ENCODE assay signal across 27 mouse cellular contexts in genomic region chr15:68656722-68657121, GRCm38 (mm10).
DNase-seq lines count a peak whose midpoint lies in the region; ATAC-seq and TF ChIP-seq lines count a peak whose summit lies in the region.
"Had no signal": no experiment of that assay in that cellular context is flagged by ENCODE, and none has a peak within 500 bp of the region (broad histone marks: within the 10 kb centered on the region; RNA-seq: fewer than 3 reads in every experiment).

No protein-coding gene starts in this region.

- peak; percentile 85 for ATAC-seq in kidney, embryonic 14.5 days (ENCODE audit: low FRiP score, low TSS enrichment)
- no peak; the same call in 1 of the 2 replicates for ATAC-seq in kidney, postnatal 0 days (replicated peaks; ENCODE audit: low FRiP score, low read depth)
- ATAC-seq in midbrain, postnatal 0 days (ENCODE audit: low FRiP score), result no peak
- ATAC-seq in midbrain, embryonic 16.5 days, result no peak
- ATAC-seq: activated CD4-positive, CD25-positive, alpha-beta regulatory T cell, adult 4 months; forebrain, embryonic 16.5 days; hindbrain, postnatal 0 days had no signal

- WGBS in kidney, embryonic 14.5 days, result 19% methylated on average over 6 of the region's 6 CpGs
- 17% methylated on average over 6 of the region's 6 CpGs for WGBS in kidney, postnatal 0 days
- 49% methylated on average over 6 of the region's 6 CpGs for WGBS in midbrain, postnatal 0 days
- 40% methylated on average over 6 of the region's 6 CpGs for WGBS in midbrain, embryonic 16.5 days

- no peak overlapping the region for H3K4me3 ChIP-seq in kidney, embryonic 14.5 days (ENCODE audit: low read length)
- no peak overlapping the region for H3K4me3 ChIP-seq in kidney, postnatal 0 days (replicated peaks; ENCODE audit: low read depth, low read length)
- H3K4me3 ChIP-seq in midbrain, postnatal 0 days (ENCODE audit: low read depth, low read length), result no peak overlapping the region
- no peak overlapping the region for H3K4me3 ChIP-seq in midbrain, embryonic 16.5 days (ENCODE audit: low read depth, low read length)
- H3K4me3 ChIP-seq: embryonic facial prominence, embryonic 15.5 days; forebrain, embryonic 12.5 days; heart, adult 2 months; heart, embryonic 10.5 days; heart, embryonic 13.5 days had no signal

- H3K27me3 ChIP-seq in kidney, embryonic 14.5 days (ENCODE audit: control insufficient read depth, insufficient read depth, low read length), result no peaks in the 10 kb centered on the region
- no peaks in the 10 kb centered on the region for H3K27me3 ChIP-seq in kidney, postnatal 0 days (ENCODE audit: insufficient read depth, low read length)
- no peaks in the 10 kb centered on the region for H3K27me3 ChIP-seq in midbrain, postnatal 0 days (ENCODE audit: insufficient read depth, low read length)
- no peaks in the 10 kb centered on the region for H3K27me3 ChIP-seq in midbrain, embryonic 16.5 days (ENCODE audit: control insufficient read depth, insufficient read depth, low read depth, low read length)
- H3K27me3 ChIP-seq: embryonic facial prominence, embryonic 15.5 days; forebrain, embryonic 12.5 days; heart, embryonic 13.5 days had no signal

- no peak for TF ChIP-seq CTCF in kidney, postnatal 0 days (IDR thresholded peaks at IDR 0.05; ENCODE audit: low read depth)
- TF ChIP-seq CTCF in midbrain, postnatal 0 days (IDR thresholded peaks at IDR 0.05), result no peak

- no peak overlapping the region for H3K9ac ChIP-seq in kidney, embryonic 14.5 days (ENCODE audit: low read depth, low read length)
- no peak overlapping the region for H3K9ac ChIP-seq in kidney, postnatal 0 days (ENCODE audit: low read depth, low read length)
- H3K9ac ChIP-seq in midbrain, postnatal 0 days (replicated peaks; ENCODE audit: low read length, poor library complexity, severe bottlenecking), result no peak overlapping the region
- H3K9ac ChIP-seq in midbrain, embryonic 16.5 days (ENCODE audit: low read depth, low read length), result no peak overlapping the region
- H3K9ac ChIP-seq: embryonic facial prominence, embryonic 15.5 days; forebrain, embryonic 12.5 days; heart, embryonic 13.5 days; hindbrain, embryonic 14.5 days had no signal

- no peak overlapping the region for H3K4me2 ChIP-seq in kidney, embryonic 14.5 days (replicated peaks; ENCODE audit: low read depth, low read length)
- H3K4me2 ChIP-seq in kidney, postnatal 0 days (ENCODE audit: low read length), result no peak overlapping the region
- no peak overlapping the region for H3K4me2 ChIP-seq in midbrain, postnatal 0 days (ENCODE audit: low read depth, low read length, poor library complexity, severe bottlenecking)
- H3K4me2 ChIP-seq in midbrain, embryonic 16.5 days (ENCODE audit: low read length), result no peak overlapping the region
- H3K4me2 ChIP-seq: embryonic facial prominence, embryonic 15.5 days; forebrain, embryonic 12.5 days; heart, embryonic 13.5 days; hindbrain, embryonic 14.5 days had no signal

- H3K4me1 ChIP-seq in kidney, embryonic 14.5 days (ENCODE audit: control insufficient read depth, insufficient read depth, low read length), result no peaks in the 10 kb centered on the region
- H3K4me1 ChIP-seq in kidney, postnatal 0 days (replicated peaks; ENCODE audit: insufficient read depth, low read length), result no peaks in the 10 kb centered on the region
- H3K4me1 ChIP-seq in midbrain, postnatal 0 days (ENCODE audit: insufficient read depth, low read length), result no peaks in the 10 kb centered on the region
- H3K4me1 ChIP-seq in midbrain, embryonic 16.5 days (ENCODE audit: control insufficient read depth, insufficient read depth, low read length), result no peaks in the 10 kb centered on the region
- H3K4me1 ChIP-seq: embryonic facial prominence, embryonic 15.5 days; forebrain, embryonic 12.5 days; heart, embryonic 10.5 days; heart, embryonic 13.5 days had no signal

- no peaks in the 10 kb centered on the region for H3K36me3 ChIP-seq in kidney, embryonic 14.5 days (ENCODE audit: control insufficient read depth, insufficient read depth, low read length)
- no peaks in the 10 kb centered on the region for H3K36me3 ChIP-seq in kidney, postnatal 0 days (ENCODE audit: insufficient read depth, low read length)
- no peaks in the 10 kb centered on the region for H3K36me3 ChIP-seq in midbrain, postnatal 0 days (ENCODE audit: insufficient read depth, low read length)
- no peaks in the 10 kb centered on the region for H3K36me3 ChIP-seq in midbrain, embryonic 16.5 days (ENCODE audit: control insufficient read depth, insufficient read depth, low read length)
- H3K36me3 ChIP-seq: embryonic facial prominence, embryonic 15.5 days; forebrain, embryonic 12.5 days; heart, embryonic 10.5 days; heart, embryonic 13.5 days had no signal

- no peak overlapping the region for H3K27ac ChIP-seq in kidney, embryonic 14.5 days (ENCODE audit: low read depth, low read length)
- H3K27ac ChIP-seq in kidney, postnatal 0 days, result no peak overlapping the region
- no peak overlapping the region for H3K27ac ChIP-seq in midbrain, postnatal 0 days (ENCODE audit: low read depth, low read length)
- no peak overlapping the region for H3K27ac ChIP-seq in midbrain, embryonic 16.5 days (ENCODE audit: low read length)
- H3K27ac ChIP-seq: embryonic facial prominence, embryonic 15.5 days; forebrain, embryonic 12.5 days; heart, adult 2 months; heart, embryonic 10.5 days; heart, embryonic 13.5 days; hindbrain, embryonic 14.5 days; hindbrain, postnatal 0 days had no signal

- H3K9me3 ChIP-seq in kidney, embryonic 14.5 days (ENCODE audit: control insufficient read depth, low read length), result no peaks in the 10 kb centered on the region
- no peaks in the 10 kb centered on the region for H3K9me3 ChIP-seq in kidney, postnatal 0 days (replicated peaks; ENCODE audit: low read length)
- H3K9me3 ChIP-seq in midbrain, postnatal 0 days (ENCODE audit: low read length), result no peaks in the 10 kb centered on the region
- H3K9me3 ChIP-seq in midbrain, embryonic 16.5 days (replicated peaks; ENCODE audit: control insufficient read depth, low read length, poor library complexity, severe bottlenecking), result no peaks in the 10 kb centered on the region
- H3K9me3 ChIP-seq: embryonic facial prominence, embryonic 15.5 days; forebrain, embryonic 12.5 days; heart, embryonic 10.5 days; heart, embryonic 13.5 days had no signal

- peak; percentile 4 to 37 for DNase-seq in cerebellum, postnatal 10 days
- no peak for DNase-seq in cerebellum, adult 8-10 months
- no peak for DNase-seq in kidney, postnatal 36 days
- DNase-seq in kidney, postnatal 0 days (ENCODE audit: low spot score), result peak; percentile 63
- DNase-seq in kidney, postnatal 4 days, result no peak
- DNase-seq in midbrain, postnatal 0 days (ENCODE audit: low spot score), result peak; percentile 21
- DNase-seq: adrenal gland, adult 8-10 months; adrenal gland, postnatal 25 days; cerebellum, adult 18-20 months; cerebellum, adult 9-11 months; cerebellum, postnatal 36 days; embryo, embryonic 11 days; gastrocnemius, postnatal 10 days; gastrocnemius, postnatal 36 days; heart, adult 2 months; heart, postnatal 14 days; heart, postnatal 4 days had no signal

Comparison
In these comparisons a context has a peak if more than half of its experiments do, and no peak if none do; other contexts are left out.
1. DNase-seq: peak in cerebellum, postnatal 10 days (2 of 2), kidney, postnatal 0 days (single experiment) and midbrain, postnatal 0 days (single experiment); none in cerebellum, adult 8-10 months (single experiment), kidney, postnatal 36 days (0 of 2) and kidney, postnatal 4 days (0 of 2).